Mouse (Mus musculus): Measurements from ENCODE around the gene Rsbn1.
A peak's percentile ranks its signal among the peaks of the same experiment; 100 is the strongest.

Rsbn1 gene

GRCm38 (mm10) chr3:103914010-103914669, at the start of gene Rsbn1:
Gene Rsbn1, plus strand, starts transcription at chr3:103914120.
- DNase-seq (ENCODE audit: low spot score), result peak; percentile 86

DNA sequence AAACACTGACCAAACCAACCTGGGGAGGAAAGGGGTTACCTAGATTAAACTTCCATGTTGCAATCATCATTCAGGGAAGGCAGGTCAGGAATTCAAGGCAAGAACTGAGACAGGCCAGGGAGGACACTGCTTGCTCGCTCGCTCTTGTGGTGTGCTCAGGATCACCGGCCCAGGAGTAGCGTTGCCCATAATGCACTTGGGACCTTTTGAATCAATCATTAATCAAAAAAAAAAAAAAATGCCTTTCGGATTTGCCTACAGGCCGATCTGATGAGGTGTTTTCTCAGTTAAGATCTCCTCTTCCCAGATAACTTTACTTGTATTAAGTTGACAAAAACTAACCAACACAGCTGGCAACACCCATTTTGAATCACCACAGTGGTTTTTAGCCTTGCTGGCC, 49.7 kb upstream of the Rsbn1 start:
- DNase-seq (ENCODE audit: low spot score), result no peak

DNA sequence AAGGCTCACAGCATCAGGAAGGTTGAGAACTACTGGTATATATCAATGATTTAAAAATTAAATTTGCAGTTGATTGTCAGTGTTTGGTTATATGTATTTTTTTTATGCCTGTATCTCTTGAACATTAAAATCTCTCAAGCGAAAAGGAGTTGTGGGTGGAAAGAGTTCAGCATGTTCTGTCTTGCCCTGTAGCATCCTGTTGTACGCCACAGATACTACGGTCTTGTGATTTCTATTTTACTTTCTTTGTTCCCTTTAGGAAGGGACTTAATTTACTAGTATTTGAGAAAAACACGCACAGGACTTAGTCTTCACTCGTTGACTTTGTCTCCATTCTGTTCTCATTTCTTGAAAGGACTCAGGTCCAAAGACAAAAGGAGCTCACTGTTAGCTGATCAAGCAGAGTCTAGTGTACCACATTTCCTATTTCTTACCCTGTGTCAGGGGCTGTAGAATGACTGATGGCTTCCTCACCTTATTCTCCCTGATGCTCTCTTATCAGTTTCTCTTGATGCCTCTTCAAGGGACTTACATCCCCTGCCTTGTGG, 46.4 kb upstream of the Rsbn1 start:
- DNase-seq (ENCODE audit: low spot score), result no peak

DNA sequence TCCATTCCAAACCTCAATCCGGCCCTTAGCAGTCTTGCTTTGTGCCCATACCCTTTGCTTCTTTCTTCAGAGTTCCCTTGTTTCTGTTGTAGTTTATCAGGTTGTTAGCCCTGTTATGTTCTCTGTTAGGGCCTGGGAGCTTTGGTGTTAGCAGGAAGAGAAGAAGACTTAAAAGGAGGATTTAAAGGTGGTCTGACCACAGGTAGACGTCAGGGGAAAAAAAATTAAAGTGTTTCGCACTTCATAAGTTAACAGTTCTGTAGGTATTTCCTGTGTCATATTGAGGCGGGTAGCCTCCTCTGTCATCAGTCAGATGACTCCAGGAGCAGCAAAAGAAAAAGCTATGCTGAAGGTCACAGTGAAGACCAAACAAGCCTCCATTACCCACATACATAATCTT, 45.9 kb upstream of the Rsbn1 start:
- DNase-seq (ENCODE audit: low spot score), result no peak

- DNase-seq (ENCODE audit: low spot score), result no peak
These were observed 41.2 kb upstream of the Rsbn1 start for GRCm38 (mm10) chr3:103872663-103873098.

GRCm38 (mm10) chr3:103874329-103874728, 39.6 kb upstream of the Rsbn1 start:
- no peak for DNase-seq (ENCODE audit: low spot score)

DNA sequence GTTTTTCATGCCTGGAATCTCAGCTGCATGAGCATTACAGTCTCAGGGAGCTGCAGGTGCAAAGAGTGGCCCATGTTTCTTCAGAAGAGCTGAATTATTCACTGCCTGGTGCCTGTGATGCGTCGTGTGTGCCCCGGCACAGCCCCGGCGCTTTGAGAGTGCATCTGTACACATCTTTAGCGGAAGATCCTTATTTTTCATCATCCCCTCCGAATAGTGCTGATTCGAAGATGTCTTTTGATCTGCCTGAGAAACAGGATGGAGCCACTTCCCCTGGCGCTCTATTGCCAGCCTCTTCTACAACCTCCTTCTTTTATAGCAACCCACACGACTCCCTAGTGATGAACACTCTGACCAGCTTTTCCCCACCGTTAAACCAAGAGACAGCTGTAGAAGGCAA, 28.0 kb upstream of the Rsbn1 start:
- DNase-seq (ENCODE audit: low spot score), result no peak

DNA sequence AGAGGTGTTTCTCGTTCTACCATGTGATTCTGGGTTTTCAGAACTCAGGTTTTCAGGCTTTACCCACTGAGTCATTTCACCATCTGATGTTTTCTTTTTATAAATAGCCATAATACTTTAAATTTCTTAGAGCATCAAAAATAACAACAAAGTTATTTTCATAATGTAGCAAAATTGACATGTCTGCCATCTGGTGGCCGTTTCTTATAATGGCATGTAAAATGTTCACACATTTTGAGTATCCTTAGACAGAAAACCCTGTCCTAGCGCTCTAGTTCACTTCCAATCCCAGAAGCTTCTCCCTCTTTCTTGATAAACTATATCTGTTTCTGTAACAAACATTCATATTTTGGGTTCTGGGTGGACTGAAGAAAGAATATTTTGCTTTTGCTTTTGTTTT, 26.3 kb upstream of the Rsbn1 start:
- DNase-seq (ENCODE audit: low spot score), result peak; percentile 35

- no peak for DNase-seq (ENCODE audit: low spot score)
These were observed 20.5 kb upstream of the Rsbn1 start for GRCm38 (mm10) chr3:103893374-103893773.

- DNase-seq (ENCODE audit: low spot score), result no peak
These were observed 9.2 kb upstream of the Rsbn1 start for GRCm38 (mm10) chr3:103904705-103905104.

GRCm38 (mm10) chr3:103907335-103908030, 6.4 kb upstream of the Rsbn1 start:
- DNase-seq (ENCODE audit: low spot score), result no peak

GRCm38 (mm10) chr3:103908781-103909180, 5.1 kb upstream of the Rsbn1 start:
- no peak for DNase-seq (ENCODE audit: low spot score)

DNA sequence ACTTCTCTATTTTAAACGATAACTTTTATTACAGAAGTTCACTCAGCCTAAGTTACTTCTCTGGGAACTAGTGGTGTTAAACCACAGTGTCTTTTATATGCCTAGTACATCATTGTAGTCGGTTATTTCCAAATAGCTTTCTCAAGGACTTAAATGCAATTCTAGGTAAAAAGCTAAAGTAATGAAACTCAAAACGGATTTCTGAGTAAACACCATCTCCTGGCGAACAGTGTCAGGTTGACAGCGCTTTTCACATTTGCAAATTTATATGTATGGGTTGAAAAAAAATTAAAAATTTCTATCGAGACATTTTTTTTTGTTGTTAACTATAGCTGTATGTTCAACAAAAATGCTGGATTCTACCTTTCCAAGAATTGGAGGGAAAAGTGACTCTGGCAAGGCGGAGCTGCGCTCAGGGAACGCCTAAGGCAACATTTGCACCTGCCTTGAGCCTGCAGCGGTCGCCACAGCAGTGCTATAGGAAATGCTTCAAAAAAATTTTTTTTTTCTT, 414 bp upstream of the Rsbn1 start:
- no peak for DNase-seq (ENCODE audit: low spot score)

GRCm38 (mm10) chr3:103914732-103915508, 1.0 kb downstream of the Rsbn1 start:
- DNase-seq (ENCODE audit: low spot score), result no peak

- no peak for DNase-seq (ENCODE audit: low spot score)
These were observed 1.6 kb downstream of the Rsbn1 start for GRCm38 (mm10) chr3:103915509-103915896.

DNA sequence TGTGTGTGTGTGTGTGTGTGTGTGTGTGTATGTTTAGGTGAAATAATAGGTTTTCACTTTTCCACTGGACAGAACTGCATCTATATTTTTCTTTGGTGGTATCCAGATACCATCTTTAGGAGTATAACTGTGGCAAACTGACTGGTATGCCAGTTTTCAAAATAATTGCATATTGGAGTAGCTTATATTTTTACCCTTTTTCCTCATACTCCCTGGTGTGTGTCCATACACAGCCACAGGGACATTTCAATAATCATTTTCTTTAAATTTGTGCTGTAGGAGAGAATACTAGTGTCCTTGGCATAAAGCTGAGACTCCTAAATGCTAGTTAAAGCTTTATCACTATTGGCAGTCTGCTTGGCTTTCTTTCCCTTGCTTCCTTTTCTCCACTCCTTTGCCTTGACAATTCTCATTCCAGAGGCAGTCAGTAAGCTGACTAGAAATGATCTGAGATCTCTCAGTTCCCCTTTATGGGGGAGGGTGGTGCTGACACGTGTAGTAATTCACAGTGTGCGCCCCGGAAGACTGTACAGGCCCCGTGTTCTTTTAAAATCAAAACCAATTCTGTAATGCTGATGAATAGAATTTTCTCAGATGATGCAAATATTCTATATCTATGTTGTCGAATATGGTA, 2.4 kb downstream of the Rsbn1 start:
- no peak for DNase-seq (ENCODE audit: low spot score)

DNA sequence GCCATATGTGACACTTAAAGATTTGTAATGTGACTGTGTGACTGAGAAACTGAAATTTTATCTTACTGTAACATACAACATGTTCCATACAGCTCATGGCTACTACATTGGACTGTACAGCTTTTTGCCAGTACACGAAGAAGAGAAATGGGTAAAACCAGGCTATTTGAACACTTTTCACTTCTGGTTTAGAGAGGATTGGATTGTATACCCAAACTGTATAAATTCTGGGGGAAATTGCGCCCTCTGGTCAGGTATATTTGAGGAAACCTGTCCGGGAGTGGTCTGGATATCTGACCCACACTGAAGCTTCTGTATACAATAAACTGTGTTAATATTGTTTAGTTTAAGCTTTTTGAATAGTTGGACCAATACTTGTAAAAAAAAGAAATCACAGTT, 2.9 kb downstream of the Rsbn1 start:
- DNase-seq (ENCODE audit: low spot score), result no peak

DNA sequence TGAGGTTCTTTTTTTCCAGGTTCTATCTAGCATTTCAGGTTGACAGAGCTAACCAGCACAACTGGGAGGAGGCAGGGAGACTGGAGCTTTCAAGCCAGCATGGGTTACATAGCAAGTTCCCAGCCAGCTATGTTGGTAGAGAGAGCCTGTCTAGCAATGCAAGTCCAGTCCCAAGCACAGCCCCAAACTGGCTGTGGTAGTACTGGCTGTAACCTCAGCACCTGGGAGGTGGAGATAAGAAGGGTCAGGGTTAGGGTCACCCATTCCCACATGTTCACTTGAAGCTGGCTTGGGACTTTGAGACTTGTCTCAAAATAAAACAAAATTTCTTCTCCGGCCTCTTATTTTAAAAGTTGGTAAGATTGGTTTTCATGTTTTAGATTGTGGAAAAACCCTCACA, 6.2 kb downstream of the Rsbn1 start:
- no peak for DNase-seq (ENCODE audit: low spot score)

GRCm38 (mm10) chr3:103925302-103925701, 11.4 kb downstream of the Rsbn1 start:
- DNase-seq (ENCODE audit: low spot score), result no peak

DNA sequence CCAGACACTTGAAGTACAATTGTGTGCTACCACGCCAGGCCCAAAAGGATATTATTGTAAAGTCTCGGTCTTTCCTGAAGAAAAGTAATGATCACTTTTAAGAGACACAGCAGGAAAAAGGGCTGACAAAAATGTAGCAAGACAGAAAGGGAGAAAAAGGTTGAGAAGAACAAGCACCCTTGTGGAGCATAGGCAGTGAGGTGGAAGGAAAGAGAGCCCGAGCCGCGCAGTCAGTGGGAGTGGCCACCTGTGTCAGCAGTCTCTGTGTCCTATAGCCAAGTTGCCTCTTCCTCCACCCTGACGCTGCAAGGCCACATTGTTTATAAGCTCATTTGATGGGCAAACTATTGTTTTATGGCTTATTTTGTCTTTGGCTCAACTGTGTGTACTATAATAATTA, 13.6 kb downstream of the Rsbn1 start:
- DNase-seq (ENCODE audit: low spot score), result no peak

DNA sequence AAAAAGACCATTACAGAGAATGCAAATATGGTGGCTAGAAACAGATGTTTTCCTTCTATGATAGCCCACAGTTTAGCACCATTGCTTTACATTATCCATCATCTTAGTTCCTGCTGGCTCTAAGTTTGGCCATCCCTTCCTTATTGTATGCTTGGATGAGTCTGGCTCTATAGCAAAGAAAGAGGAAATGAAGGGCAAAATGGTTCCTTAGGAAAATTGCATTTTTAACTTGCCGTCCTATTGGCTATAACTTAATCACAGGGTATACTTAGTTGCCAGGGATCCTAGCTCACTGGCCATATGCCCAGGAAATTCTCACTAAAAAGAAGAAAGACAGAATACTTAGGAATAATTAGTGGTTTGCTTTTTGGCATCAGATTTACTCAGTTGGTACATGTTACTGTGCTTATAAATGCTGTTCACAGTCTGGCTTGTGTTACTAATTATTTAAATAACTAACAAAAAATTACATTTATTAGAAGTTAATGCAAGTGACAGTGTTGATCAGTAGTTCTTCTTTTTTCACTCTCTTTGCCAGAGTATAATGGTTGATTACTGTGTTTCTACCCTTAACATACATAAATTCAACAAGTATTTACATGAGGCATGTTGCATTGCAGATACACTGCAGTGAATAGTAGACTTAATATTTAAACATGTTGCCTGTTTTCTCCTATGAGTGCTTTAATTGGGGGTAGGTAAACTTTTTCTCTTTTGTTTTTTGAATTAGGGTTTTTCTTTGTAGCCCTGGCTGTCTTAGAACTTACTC, 31.1 kb downstream of the Rsbn1 start:
- DNase-seq (ENCODE audit: low spot score), result peak; percentile 24
